Mouse (Mus musculus): Measurements from ENCODE around the gene Syt2.

Syt2 gene

DNA sequence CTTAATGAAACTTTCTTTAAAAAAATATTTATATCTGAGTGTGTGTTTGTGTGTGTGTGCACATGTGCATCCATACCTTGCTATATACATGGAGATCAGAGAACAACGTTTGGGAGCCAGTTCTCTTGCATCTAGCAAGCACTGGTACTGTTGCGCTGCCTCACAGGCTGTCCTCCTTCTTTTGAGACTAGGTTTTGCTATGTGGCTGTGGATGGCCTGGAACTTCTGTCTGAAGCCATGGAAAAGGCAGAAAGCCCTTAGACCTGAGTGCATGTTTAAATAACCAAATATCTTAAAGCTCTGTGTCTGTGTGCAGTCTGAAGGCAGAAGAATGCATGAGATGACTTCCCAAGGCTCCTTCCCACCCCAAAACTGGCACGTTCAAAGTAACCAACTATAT is 126.3 kb downstream of the Syt2 start:
- no peak for DNase-seq (ENCODE audit: low read depth, low spot score)

DNA sequence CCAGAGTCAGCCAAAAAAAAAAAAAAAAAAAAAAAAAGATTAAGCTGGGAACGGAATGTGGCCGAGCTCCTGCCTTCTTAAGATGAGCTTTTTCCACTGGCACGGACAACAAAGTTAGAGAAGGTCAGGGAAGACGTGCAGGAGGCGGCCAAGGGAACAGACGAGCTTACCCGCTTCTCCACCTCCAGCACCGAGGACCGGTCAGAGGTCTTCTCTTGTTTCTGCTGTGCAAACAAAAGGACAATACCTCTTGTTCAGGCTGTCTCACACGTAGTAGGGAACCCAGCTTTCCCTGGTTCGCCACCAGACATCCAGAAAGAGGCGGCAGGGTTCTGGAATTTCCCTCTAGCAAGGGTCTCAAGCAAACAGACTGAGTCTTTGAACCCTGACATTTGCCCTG is 126.8 kb downstream of the Syt2 start:
- DNase-seq (ENCODE audit: low read depth, low spot score): no peak

DNA sequence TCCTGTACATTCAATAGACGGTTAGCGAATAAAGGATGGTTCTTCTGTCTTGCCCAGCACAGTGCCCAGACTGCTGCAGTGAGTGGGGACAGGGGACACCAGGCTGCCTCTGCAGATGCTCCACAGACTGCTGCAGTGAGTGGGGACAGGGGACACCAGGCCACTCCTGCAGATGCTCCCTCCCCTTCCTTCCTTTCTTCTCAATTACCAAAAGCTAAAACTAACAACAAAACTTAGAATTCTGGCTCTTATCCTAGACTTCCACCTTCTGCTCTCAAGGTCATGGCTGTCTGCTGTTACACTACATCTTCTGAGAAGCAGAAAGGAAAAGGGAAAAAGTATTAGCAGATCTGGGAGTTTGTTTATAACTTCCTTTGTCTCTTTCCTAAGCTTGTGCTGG is 127.8 kb downstream of the Syt2 start:
- no peak for DNase-seq (ENCODE audit: low read depth, low spot score)

DNA sequence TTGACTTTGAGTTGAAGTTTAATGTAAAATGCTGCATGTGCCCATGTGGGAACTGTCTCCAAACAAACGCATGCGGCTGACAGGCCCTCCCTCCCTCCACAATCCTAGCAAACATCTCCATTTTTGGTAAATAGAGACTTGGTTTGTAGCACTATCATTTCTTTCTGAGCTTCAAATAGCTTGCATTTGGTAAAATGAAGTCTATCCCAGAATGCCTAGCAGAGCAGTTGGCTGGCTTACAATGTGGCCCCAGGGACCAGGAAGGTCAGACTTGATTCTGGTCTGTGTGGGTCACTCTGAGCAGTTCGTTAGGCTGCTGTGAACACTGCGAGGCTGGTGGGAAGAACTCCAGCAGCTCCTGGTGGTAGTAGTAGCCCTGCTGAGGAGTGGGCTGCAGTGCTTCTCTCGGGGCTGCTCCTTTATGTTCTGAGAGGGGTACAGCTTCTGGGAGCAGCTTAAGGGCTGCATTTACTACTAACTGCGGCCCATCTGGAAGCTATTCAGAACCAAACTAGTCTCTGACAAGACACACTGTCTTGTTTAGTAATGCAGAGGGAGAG is 128.3 kb downstream of the Syt2 start:
- DNase-seq (ENCODE audit: low read depth, low spot score): peak; percentile 47

DNA sequence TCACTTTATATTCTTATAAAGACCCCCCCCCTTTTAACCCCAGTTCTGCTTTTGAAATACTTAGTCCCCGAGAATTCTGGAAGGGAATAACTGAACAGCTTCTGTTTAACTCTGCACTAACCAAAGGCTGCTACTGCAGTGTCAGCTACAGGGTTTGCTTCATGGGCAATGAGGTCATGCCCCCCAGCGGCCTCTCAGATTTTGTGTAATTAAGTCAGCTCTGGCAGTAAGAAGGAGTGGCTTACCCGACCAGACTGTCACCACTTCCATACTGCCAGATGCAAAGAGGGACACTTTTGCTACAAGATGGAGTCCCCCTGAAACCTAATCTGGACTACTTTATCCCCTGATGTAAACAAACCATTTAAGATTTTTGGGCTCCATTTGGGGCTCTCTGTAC is 129.2 kb downstream of the Syt2 start:
- DNase-seq (ENCODE audit: low read depth, low spot score): no peak

DNA sequence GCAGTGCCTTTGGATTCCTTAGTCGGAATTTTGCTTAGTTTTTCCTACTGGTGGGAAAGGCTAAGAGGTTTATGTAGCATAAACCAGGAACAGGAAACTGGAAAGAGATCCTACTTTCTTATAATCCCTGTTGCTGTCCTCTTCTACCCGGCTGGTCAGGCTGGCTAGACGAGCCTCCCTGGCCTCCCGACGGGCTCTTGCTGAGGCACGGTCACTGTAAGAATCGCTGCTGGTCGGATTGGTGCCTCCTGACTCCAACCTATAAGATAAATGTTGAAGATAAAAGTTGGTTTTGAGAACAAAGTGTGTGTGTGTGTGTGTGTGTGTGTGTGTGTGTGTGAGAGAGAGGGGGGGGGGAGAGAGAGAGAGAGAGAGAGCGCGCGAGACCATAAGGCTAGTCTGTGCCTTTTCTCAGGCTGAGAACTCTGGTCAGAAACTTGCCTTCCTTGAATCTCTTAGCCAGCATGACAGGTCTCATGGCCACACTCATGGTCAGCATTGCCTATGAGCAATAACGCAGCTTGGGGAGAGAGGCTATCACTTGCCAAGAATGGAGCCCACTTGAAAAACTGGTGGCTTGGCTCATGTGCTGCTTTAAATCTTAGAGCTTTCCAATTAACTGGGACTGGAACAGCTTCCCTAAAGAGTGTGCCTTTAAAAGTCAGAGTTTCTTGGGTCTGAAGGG is 130.9 kb downstream of the Syt2 start:
- DNase-seq (ENCODE audit: low read depth, low spot score): no peak

DNA sequence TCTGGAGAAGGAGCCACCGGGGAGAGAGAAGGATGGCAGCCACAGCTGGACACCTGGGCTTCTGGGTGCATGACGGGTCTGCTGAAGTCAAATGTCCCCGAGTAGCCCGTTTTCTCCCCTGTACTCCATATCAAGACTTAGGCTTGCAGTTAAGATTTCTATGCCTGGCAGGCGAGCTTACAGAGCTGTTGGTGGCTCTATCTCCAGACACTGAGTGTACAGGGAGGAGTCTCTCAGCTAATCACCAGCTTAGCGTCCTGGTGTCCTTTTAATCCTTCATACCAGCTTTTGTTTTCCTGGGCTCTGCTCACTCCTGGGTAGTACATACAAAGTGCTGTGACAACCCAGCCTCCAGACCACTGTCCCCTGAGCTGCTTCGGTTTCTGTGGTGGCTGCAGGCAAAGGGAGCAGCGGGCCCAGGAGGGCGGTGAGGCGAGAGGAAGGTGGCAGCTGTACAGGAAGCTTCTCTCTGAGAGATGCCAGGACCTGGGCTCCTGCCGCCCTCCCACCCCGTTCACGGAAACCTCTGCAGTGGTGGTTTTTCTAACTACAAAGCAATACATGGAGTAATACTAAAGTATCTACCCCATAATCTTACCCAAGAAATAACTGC is 131.6 kb downstream of the Syt2 start:
- DNase-seq (ENCODE audit: low read depth, low spot score): no peak

DNA sequence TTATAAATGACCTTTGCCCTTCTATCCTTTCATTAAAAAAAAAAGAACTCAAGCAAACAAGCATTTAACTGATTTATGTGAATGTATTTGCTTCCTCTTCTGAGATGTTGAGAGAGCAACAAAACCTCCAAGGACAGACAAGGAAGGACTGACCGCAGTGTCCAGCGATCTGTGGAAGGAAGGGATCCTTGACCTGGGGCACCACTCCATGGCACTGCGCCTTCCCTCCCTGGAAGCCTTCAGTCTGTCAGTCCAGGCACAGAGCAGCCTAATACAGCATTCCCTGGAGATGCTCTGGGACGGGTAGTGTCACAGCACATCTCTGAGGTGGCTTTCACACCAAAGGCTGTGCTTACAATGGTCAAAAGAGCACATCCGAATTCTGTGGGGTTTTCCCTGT is 136.3 kb downstream of the Syt2 start:
- no peak for DNase-seq (ENCODE audit: low read depth, low spot score)

DNA sequence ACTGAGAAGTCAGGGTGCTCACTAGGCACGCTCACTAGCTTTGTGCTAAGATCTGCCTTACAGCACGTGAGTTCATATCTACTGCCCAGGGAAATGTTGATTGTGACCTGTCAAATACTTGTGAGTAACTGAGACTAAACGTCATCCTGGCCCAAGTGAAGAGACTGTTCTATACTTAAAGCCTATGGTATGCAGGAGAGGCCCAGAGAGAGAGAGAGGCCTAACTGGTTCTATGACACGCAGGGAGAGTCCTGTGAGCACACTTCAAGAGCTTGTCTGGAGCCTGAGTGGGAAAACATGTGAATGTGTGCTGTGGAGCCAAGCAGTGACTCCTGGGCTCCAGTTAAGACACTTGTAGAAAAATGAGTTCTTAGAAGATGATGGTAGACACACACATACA is 137.5 kb downstream of the Syt2 start:
- DNase-seq (ENCODE audit: low read depth, low spot score): no peak

DNA sequence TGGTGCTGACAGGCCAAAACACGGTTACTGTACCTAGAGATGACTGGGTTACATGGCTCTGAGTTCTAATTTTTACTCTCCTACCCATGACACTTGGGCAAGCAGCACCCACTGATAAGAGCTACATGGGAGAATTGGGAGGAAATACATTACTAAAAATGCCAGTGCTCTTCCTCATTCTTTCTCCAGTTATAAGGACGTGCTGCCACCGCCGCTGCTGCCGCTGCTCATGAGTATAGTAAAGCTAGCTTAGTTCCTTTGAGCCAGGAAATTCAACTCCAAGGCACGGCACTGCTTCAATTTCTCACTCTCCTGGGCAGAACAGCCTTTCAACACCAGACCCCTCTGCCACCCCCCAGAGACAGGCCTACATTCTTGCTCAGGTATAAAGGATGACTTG is 138.0 kb downstream of the Syt2 start:
- DNase-seq (ENCODE audit: low read depth, low spot score): no peak

DNA sequence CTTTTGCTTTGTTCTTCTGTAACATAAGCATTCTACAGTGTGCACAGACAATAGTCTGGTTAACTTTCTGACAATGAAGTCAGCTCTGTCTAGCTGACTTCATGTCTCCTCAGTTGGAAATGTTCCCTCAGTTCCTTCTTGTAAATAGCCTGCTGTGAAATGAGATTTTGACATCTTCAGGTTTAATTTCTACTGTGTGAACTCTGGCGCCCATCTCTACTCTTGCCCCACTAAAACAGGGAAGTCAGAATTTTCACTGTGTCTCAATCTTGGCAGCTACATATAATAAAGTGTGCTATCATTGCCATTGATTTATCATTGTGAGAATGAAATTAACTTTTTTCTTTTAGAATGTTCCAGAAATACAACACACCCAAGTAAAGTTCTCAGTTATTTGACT is 138.4 kb downstream of the Syt2 start:
- no peak for DNase-seq (ENCODE audit: low read depth, low spot score)

DNA sequence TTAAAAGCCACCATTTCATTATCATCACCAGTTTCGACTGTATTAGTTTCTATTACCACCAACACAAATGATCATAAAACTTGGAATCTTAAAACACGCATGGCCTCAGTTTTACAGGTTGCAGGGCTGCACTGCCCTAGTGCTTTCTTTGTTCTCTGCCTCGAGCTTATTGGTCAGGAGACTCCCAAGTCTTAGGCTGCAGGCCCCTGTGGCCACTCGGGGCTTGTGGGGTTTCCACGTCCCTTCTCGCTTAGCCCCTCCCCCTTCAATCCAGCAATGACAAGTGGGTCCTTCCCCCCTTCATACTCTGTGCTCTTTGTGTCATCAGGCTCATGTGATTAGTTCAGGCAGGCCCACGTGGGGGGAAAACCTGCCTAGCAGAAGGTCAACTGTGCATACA is 141.6 kb downstream of the Syt2 start:
- no peak for DNase-seq (ENCODE audit: low read depth, low spot score)

DNA sequence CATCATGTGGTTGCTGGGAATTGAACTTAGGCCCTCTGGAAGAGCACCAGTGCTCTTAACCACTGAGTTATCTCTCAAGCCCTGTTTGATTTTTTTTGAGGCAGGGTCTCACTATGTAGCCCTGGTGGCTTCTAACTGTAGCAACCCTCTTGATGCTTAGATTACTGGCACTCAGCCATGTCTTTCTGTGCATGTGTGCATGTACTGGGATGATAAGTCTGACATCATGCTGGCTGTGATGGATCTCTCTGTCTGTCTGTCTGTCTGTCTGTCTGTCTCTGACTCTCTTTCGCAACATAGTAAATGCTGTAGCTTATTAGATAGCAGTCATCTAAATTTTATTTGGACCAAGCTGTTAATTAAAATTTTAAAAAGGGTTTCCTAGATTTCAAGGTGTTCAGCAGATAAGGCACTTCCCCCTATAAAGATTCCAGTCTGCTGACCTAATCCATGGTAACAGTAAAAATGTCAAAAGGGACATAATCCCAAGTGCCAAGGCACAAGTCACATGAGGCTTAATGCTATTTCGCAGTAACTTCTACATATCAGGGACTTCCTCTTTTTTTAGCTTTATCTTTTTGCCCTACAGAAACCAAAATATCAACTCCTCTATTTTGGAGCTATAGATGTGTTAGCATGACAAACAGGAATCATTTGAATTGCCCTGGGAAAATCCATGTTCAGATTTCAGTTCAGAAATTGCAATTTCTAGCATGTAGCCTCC is 144.4 kb downstream of the Syt2 start:
- no peak for DNase-seq (ENCODE audit: low read depth, low spot score)

DNA sequence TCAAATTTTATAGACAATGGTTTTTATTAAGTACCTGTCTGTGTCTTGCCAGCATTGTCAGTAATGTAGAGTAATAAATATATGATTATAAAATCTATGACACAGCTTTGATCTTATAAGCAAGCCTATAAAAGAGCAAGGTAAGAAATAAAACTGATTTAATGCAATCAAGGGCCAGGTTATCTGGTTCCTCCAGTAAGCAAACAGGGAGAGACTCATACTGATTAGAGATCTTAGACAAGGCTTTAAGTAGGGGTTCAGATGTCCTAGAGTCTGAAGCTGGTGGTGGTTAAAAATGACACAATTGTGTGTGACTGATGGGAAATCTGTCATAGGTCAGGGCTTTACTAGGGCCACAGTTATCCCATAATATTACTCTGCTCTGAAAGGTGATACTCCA is 145.0 kb downstream of the Syt2 start:
- no peak for DNase-seq (ENCODE audit: low read depth, low spot score)

DNA sequence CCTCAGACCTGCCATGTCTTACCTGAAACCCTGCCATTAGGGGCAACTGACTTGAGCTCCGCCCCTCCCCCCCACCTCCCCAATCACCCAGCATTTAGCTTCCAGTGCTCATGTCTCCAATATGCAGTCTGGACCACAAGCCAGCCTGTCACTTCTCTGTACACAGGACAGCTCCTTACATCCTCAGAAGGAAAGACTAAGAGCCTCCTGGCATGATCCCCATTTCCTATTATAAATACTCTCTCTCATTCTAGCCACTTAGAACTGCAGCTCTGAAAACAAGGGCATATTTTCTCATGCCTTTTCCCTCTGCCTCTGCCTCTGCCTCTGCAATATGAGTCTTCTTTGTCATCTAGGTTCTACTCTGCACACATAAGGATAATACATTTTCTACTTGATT is 149.6 kb downstream of the Syt2 start:
- DNase-seq (ENCODE audit: low read depth, low spot score): no peak

DNA sequence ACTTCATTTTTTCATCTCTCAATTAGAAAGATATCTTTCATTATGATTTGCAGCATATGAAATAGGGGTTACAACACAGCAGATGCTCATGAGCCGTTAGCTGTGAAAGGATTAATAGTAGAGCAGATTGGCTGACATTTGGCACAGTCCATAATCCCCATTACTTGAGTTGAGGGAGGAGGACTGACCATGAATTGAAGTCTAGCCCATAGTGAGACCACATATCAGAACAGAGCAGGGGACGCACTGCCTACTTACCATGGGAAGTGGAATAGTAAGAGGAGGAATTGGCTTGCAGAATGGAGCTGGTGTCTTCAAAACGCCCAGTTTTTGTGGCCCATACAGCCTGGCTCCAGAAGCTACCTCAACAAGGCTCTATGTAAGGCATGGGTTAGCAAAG is 150.1 kb downstream of the Syt2 start:
- no peak for DNase-seq (ENCODE audit: low read depth, low spot score)

DNA sequence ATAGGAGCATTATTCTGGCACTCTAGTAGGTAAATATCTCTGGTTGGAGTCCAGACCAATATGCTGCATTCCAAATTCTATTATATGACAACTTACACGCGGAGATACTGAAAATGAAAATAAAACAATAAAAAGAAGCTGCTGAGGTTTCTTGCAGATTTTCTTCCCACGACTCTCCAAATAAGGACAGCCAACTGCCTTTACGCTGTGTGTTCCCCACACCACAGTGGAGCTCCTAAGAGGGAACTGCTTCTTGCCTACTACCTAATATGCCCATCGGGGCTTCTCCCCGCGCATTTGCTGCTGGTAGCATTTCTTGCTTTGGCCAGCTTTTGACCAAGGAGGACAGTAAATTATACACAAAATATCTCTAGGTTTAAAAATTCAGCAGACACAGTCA is 155.3 kb downstream of the Syt2 start:
- DNase-seq (ENCODE audit: low read depth, low spot score): no peak

DNA sequence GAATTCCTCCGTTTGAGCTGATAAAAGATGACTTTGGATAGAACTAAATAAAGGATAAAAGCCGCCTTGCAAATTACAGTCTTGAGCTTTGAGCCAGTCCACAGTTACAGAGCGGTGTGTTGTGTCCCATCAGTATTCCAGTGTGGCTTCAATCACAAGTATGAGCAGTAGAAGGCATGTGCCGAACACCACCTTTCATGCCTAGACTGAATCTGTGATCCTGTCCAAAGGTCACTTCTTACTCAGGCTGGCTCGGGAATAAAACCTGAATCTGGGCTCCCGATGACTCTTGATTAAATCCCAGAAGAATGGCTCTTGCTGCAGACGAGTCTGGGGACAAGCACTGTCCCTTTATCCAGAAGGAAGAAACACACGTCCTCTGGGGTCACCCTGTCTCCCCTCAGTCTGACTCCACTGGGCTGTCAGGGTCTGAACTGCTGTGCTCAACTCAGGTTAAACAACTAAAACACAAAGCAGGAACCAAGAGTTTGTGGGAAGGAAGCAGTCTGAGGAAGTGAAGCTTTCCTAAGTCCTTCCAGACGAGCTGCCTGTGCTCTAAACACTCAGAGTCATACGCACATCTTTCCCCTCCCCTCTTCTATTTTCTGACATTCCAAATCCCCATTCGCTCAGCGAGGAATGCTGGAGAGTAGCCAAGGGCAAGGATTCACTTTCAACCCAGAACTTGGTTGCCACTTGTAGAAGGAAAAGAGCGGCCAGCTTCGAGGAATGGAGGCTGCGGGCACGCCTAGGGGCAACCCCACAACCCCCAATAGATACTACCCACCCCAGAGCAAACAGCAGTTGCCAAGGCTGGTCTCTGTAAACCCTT is 157.0 kb downstream of the Syt2 start:
- no peak for DNase-seq (ENCODE audit: low read depth, low spot score)

DNA sequence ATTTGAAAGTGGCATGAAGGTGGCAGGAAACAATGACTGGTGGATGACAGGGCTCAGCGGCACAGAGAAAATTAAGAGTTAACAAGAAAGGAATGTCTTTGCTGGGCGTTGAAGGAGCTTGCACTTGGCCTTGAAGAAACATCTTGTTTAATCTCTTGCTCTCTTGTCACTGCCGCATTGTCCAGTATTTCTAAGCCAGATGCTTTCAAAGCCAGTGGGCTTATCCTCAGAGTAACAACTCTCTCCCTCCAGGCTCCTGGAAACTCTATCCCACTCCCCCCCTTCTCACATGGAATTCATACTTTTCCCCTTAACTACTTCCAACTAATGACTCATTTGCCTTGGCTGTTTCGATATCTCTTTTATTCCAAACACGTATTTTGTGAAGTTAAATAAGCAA is 157.9 kb downstream of the Syt2 start:
- DNase-seq (ENCODE audit: low read depth, low spot score): no peak

DNA sequence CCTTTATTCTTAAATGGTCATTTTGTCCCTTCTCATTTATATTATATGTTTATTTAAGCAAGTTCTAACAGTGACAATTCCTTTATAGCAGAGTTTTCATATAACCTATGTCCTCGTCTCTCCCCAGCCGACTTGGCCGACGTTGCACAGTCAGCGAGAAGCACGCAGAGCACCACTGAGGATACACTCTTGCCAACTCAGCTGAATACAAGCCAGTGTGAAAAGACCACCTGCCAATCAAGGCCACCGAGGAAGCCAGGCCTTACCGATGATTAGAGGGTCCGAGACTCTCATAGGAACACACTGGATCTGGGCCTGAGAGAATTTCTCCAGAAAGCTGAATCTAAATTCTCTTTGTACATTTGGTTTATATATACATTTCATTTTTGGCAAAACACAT is 159.0 kb downstream of the Syt2 start:
- no peak for DNase-seq (ENCODE audit: low read depth, low spot score)

Data from ES-CJ7 (cell line).